Comparison of ENCODE assay signal across 32 mouse cellular contexts in the genomic region with DNA sequence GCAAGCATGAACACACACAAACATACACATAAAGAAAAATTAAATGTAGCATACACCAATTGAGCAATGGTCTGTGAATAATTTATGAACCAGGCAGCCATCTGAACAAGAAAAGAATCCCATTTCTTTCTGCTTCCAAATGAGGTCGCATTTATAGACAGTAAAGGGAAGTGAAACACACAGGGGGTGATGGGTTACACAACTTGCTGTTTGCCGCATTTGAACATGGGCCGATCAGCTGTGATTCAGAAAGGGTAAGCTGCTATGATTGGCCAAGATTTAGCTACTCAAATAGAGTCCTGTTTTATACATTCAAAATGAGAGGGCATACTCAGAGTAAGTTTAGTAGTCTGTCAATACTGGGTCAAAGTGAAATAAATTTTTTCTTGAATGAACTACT. TPM values are rescaled to one million over a fixed set of nuclear protein-coding genes. Genes with fewer than 3 reads are reported as not detected.
A peak's percentile ranks its signal among the peaks of the same experiment; 100 is the strongest.
DNase-seq lines count a peak whose midpoint lies in the region; ATAC-seq and TF ChIP-seq lines count a peak whose summit lies in the region.
"Had no signal": no experiment of that assay in that cellular context is flagged by ENCODE, and none has a peak within 500 bp of the region (broad histone marks: within the 10 kb centered on the region; RNA-seq: fewer than 3 reads in every experiment).

No protein-coding gene starts in this region.

- DNase-seq in neural tube, embryonic 11.5 days (ENCODE audit: low spot score) = no peak
- DNase-seq in neural tube, embryonic 10.5 days (ENCODE audit: extremely low spot score, low spot score) = no peak
- peak; percentile 29 for DNase-seq in retina, embryonic 14.5 days (ENCODE audit: low spot score)
- no peak for DNase-seq in kidney, adult 9 months
- DNase-seq in liver, postnatal 0 days = no peak
- DNase-seq: adrenal gland, adult 8-10 months; adrenal gland, postnatal 25 days; B cell, adult 2 months; cerebellum, adult 18-20 months; cerebellum, adult 9-10 months; cerebellum, postnatal 14 days; forebrain, postnatal 0 days; gastrocnemius, adult 2 months; gastrocnemius, postnatal 14 days; heart, adult 18-20 months had no signal

- H3K4me1 ChIP-seq in neural tube, embryonic 11.5 days (ENCODE audit: control insufficient read depth, insufficient read depth, low read length) = no peaks in the 10 kb centered on the region
- no peaks in the 10 kb centered on the region for H3K4me1 ChIP-seq in liver, postnatal 0 days (ENCODE audit: insufficient read depth)
- H3K4me1 ChIP-seq in midbrain, embryonic 15.5 days = no peaks in the 10 kb centered on the region
- H3K4me1 ChIP-seq: embryonic facial prominence, embryonic 12.5 days; embryonic facial prominence, embryonic 15.5 days; heart, embryonic 10.5 days; hindbrain, embryonic 12.5 days; hindbrain, embryonic 15.5 days had no signal

- no peak overlapping the region for H3K4me3 ChIP-seq in neural tube, embryonic 11.5 days (ENCODE audit: low read depth, low read length)
- no peak overlapping the region for H3K4me3 ChIP-seq in liver, postnatal 0 days (ENCODE audit: low read depth, low read length)
- no peak overlapping the region for H3K4me3 ChIP-seq in midbrain, embryonic 15.5 days
- H3K4me3 ChIP-seq: embryonic facial prominence, embryonic 12.5 days; embryonic facial prominence, embryonic 15.5 days; gastrocnemius, adult 2 months; heart, embryonic 10.5 days; hindbrain, embryonic 12.5 days; hindbrain, embryonic 15.5 days had no signal

- H3K4me2 ChIP-seq in neural tube, embryonic 11.5 days (ENCODE audit: low read depth) = no peak overlapping the region
- H3K4me2 ChIP-seq in liver, postnatal 0 days (ENCODE audit: low read depth, low read length) = no peak overlapping the region
- no peak overlapping the region for H3K4me2 ChIP-seq in midbrain, embryonic 15.5 days
- H3K4me2 ChIP-seq: embryonic facial prominence, embryonic 12.5 days; embryonic facial prominence, embryonic 15.5 days; hindbrain, embryonic 12.5 days; hindbrain, embryonic 15.5 days had no signal

- ATAC-seq in neural tube, embryonic 11.5 days (ENCODE audit: insufficient read depth, low FRiP score, low TSS enrichment) = 0 out of 2 replicates have a peak, but pooled peaks have one; percentile 35
- ATAC-seq in granulocyte monocyte progenitor cell, adult 5-6 weeks (replicated peaks; ENCODE audit: poor library complexity, severe bottlenecking) = peak; percentile 100
- no peak for ATAC-seq in liver, postnatal 0 days
- no peak for ATAC-seq in midbrain, embryonic 15.5 days (replicated peaks)
- ATAC-seq: activated CD4-positive, CD25-positive, alpha-beta regulatory T cell, adult 4 months; forebrain, embryonic 14.5 days; forebrain, postnatal 0 days had no signal

- no peak overlapping the region for H3K9ac ChIP-seq in neural tube, embryonic 11.5 days (ENCODE audit: low read length)
- no peak overlapping the region for H3K9ac ChIP-seq in liver, postnatal 0 days (replicated peaks)
- no peak overlapping the region for H3K9ac ChIP-seq in midbrain, embryonic 15.5 days
- H3K9ac ChIP-seq: embryonic facial prominence, embryonic 12.5 days; embryonic facial prominence, embryonic 15.5 days; forebrain, postnatal 0 days; hindbrain, embryonic 12.5 days; hindbrain, embryonic 15.5 days had no signal

- TF ChIP-seq EP300 in liver, postnatal 0 days (IDR thresholded peaks at IDR 0.05; ENCODE audit: low read depth) = no peak

- no peaks in the 10 kb centered on the region for H3K9me3 ChIP-seq in neural tube, embryonic 11.5 days (ENCODE audit: control insufficient read depth, low read length)
- no peaks in the 10 kb centered on the region for H3K9me3 ChIP-seq in liver, postnatal 0 days (ENCODE audit: low read length)
- no peaks in the 10 kb centered on the region for H3K9me3 ChIP-seq in midbrain, embryonic 15.5 days
- H3K9me3 ChIP-seq: embryonic facial prominence, embryonic 12.5 days; embryonic facial prominence, embryonic 15.5 days; heart, embryonic 10.5 days; hindbrain, embryonic 12.5 days; hindbrain, embryonic 15.5 days had no signal

- H3K36me3 ChIP-seq in neural tube, embryonic 11.5 days (ENCODE audit: control insufficient read depth, insufficient read depth, low read length) = no peaks in the 10 kb centered on the region
- H3K36me3 ChIP-seq in liver, postnatal 0 days (replicated peaks; ENCODE audit: insufficient read depth, low read length) = no peaks in the 10 kb centered on the region
- no peaks in the 10 kb centered on the region for H3K36me3 ChIP-seq in midbrain, embryonic 15.5 days (replicated peaks)
- H3K36me3 ChIP-seq: embryonic facial prominence, embryonic 12.5 days; embryonic facial prominence, embryonic 15.5 days; heart, embryonic 10.5 days; hindbrain, embryonic 12.5 days; hindbrain, embryonic 15.5 days had no signal

- no peak overlapping the region for H3K27ac ChIP-seq in neural tube, embryonic 11.5 days (ENCODE audit: low read depth, low read length)
- H3K27ac ChIP-seq in liver, postnatal 0 days (ENCODE audit: low read depth) = no peak overlapping the region
- no peak overlapping the region for H3K27ac ChIP-seq in midbrain, embryonic 15.5 days
- H3K27ac ChIP-seq: embryonic facial prominence, embryonic 12.5 days; embryonic facial prominence, embryonic 15.5 days; gastrocnemius, adult 2 months; heart, embryonic 10.5 days; hindbrain, embryonic 12.5 days; hindbrain, embryonic 15.5 days had no signal

- no peaks in the 10 kb centered on the region for H3K27me3 ChIP-seq in neural tube, embryonic 11.5 days (ENCODE audit: control insufficient read depth, insufficient read depth, low read length)
- no peaks in the 10 kb centered on the region for H3K27me3 ChIP-seq in liver, postnatal 0 days (ENCODE audit: insufficient read depth, low read length)
- H3K27me3 ChIP-seq in midbrain, embryonic 15.5 days (replicated peaks) = no peaks in the 10 kb centered on the region
- H3K27me3 ChIP-seq: embryonic facial prominence, embryonic 12.5 days; embryonic facial prominence, embryonic 15.5 days; hindbrain, embryonic 12.5 days; hindbrain, embryonic 15.5 days had no signal

- no peak for TF ChIP-seq CTCF in liver, postnatal 0 days (IDR thresholded peaks at IDR 0.05; ENCODE audit: low read depth)

- WGBS in neural tube, embryonic 11.5 days = 58% methylated on average over 3 of the region's 3 CpGs
- WGBS in liver, postnatal 0 days (ENCODE audit: insufficient replicate concordance) = 52% methylated on average over 3 of the region's 3 CpGs
- 74% methylated on average over 3 of the region's 3 CpGs for WGBS in midbrain, embryonic 15.5 days

RNA-seq across cellular contexts. Expression of a gene that starts 20.5 kb away (rescaled TPM):
- polyA plus RNA-seq in neural tube, embryonic 11.5 days (2014; fragmentation: Nextera tagmentation; extraction: Ambion mirVana) = not detected in 2 replicates
- not detected in 2 replicates for total RNA-seq in granulocyte monocyte progenitor cell, adult 5-6 weeks (2014; fragmentation: Nextera tagmentation)
- total RNA-seq in granulocyte monocyte progenitor cell, adult 5-6 weeks (2017) = not detected in 2 replicates
- polyA plus RNA-seq in liver, postnatal 0 days (2015; fragmentation: Nextera tagmentation; extraction: Ambion mirVana) = not detected in 2 replicates
- not detected in 2 replicates for polyA plus RNA-seq in midbrain, embryonic 15.5 days (2015; fragmentation: Nextera tagmentation; extraction: Ambion mirVana)
- total RNA-seq: adrenal gland, adult 8-10 months; adrenal gland, postnatal 25 days; forebrain, postnatal 0 days; gastrocnemius, adult 2 months; gastrocnemius, postnatal 14 days; gastrocnemius, postnatal 4 days; heart, adult 18-20 months; heart, postnatal 25 days; hematopoietic stem cell, adult 5-6 weeks; MEL had no signal
- polyA plus RNA-seq: activated CD4-positive, CD25-positive, alpha-beta regulatory T cell, adult 4 months; embryonic facial prominence, embryonic 12.5 days; embryonic facial prominence, embryonic 15.5 days; forebrain, embryonic 11.5 days; forebrain, embryonic 14.5 days; forebrain, postnatal 0 days; frontal cortex, adult 2 months; heart, embryonic 10.5 days; heart, embryonic 14.5 days; heart, postnatal 0 days; hindbrain, embryonic 12.5 days; hindbrain, embryonic 15.5 days had no signal

Comparison
In these comparisons a context has a peak if more than half of its experiments do, and no peak if none do; other contexts are left out.
1. ATAC-seq: peak in neural tube, embryonic 11.5 days (single experiment) and granulocyte monocyte progenitor cell, adult 5-6 weeks (single experiment); none in liver, postnatal 0 days (single experiment) and midbrain, embryonic 15.5 days (single experiment).